1 mouse cellular context compared by ENCODE assay signal in genomic region chr7:49853342-49854181, GRCm38 (mm10).
TF ChIP-seq lines count a peak whose summit lies in the region.

No protein-coding gene starts in this region.

TF ChIP-seq in MEL, 35 proteins besides CTCF, POLR2A, EP300 and RAD21 (continued from another document):
- no peak for TF ChIP-seq UBTF (IDR thresholded peaks at IDR 0.05; ENCODE audit: borderline replicate concordance, insufficient read depth, low read depth, low read length)
